Mouse (Mus musculus) ovary, adult 2 months (tissue): Measurements from ENCODE around the gene Psmg1. TPM values are rescaled to one million over a fixed set of nuclear protein-coding genes. Genes with fewer than 3 reads are reported as not detected.

Source experiments
- polyA plus RNA-seq: library from polyadenylated mRNA; depleted of rRNA; stranded (reverse); fragments of >200 nt; gene quantifications from 2 replicates; pipeline ENCODE4 v1.2.3, GENCODE M21; 2012; rRNA removed

The Psmg1 gene
- polyA plus RNA-seq = 14.9 and 21.0 TPM in 2 replicates

GRCm38 (mm10) chr16:95990462-95991121, at the start of gene Psmg1:
Gene Psmg1 (minus strand): TSS chr16:95990960.

Other genes starting within 250 kb of the Psmg1 start
- gene Brwd1, start 91.6 kb upstream of the Psmg1 start, polyA plus RNA-seq = 43.5 and 64.7 TPM in 2 replicates
- 41.1 and 72.7 TPM in 2 replicates for gene Hmgn1, start 136.8 kb upstream of the Psmg1 start, polyA plus RNA-seq
- gene Wrb, start 154.4 kb upstream of the Psmg1 start, polyA plus RNA-seq = 141 and 149 TPM in 2 replicates
- gene Lca5l, start 201.3 kb upstream of the Psmg1 start, polyA plus RNA-seq = 2.1 and 2.4 TPM in 2 replicates
- 18.5 and 19.8 TPM in 2 replicates for gene Sh3bgr, start 209.5 kb upstream of the Psmg1 start, polyA plus RNA-seq
- gene B3galt5, start 244.8 kb upstream of the Psmg1 start, polyA plus RNA-seq = 2.3 and 2.6 TPM in 2 replicates